Mouse (Mus musculus): ENCODE data around the gene Slc5a5. TPM values are rescaled to one million over a fixed set of nuclear protein-coding genes. Genes with fewer than 3 reads are reported as not detected.
A peak's percentile ranks its signal among the peaks of the same experiment; 100 is the strongest.

The Slc5a5 gene
- polyA plus RNA-seq, 1 experiment = not detected

GRCm38 (mm10) chr8:70885612-70886011, 6.9 kb downstream of the Slc5a5 start:
- peaks cover 16% of the 10 kb centered on the region for H3K4me1 ChIP-seq (ENCODE audit: control insufficient read depth, insufficient read depth, low read length)
- H3K27ac ChIP-seq (ENCODE audit: insufficient read depth, low read depth, low read length) = no peak overlapping the region
- no peak for TF ChIP-seq CTCF (IDR thresholded peaks at IDR 0.05; ENCODE audit: low read depth, low read length)
- no peak for TF ChIP-seq POLR2A (IDR thresholded peaks at IDR 0.05; ENCODE audit: borderline replicate concordance, low read depth, low read length)
- H3K4me3 ChIP-seq (ENCODE audit: insufficient read depth, low read length) = no peak overlapping the region

GRCm38 (mm10) chr8:70884683-70885082, 7.9 kb downstream of the Slc5a5 start:
- Histone ChIP-seq H3K27ac (ENCODE audit: insufficient read depth, low read depth, low read length) (no peak overlapping the region), H3K4me3 (ENCODE audit: insufficient read depth, low read length) (no peak overlapping the region), H3K4me1 (ENCODE audit: control insufficient read depth, insufficient read depth, low read length) (peaks cover 16% of the 10 kb centered on the region)
- TF ChIP-seq CTCF (IDR thresholded peaks at IDR 0.05; ENCODE audit: low read depth, low read length) (no peak), POLR2A (IDR thresholded peaks at IDR 0.05; ENCODE audit: borderline replicate concordance, low read depth, low read length) (no peak)

GRCm38 (mm10) chr8:70884186-70884585, 8.4 kb downstream of the Slc5a5 start:
- TF ChIP-seq CTCF (IDR thresholded peaks at IDR 0.05; ENCODE audit: low read depth, low read length) (no peak), POLR2A (IDR thresholded peaks at IDR 0.05; ENCODE audit: borderline replicate concordance, low read depth, low read length) (no peak)

GRCm38 (mm10) chr8:70880546-70880945, 12.0 kb downstream of the Slc5a5 start:
- Histone ChIP-seq H3K27ac (ENCODE audit: insufficient read depth, low read depth, low read length) (no peak overlapping the region), H3K4me3 (ENCODE audit: insufficient read depth, low read length) (no peak overlapping the region), H3K4me1 (ENCODE audit: control insufficient read depth, insufficient read depth, low read length) (peaks cover 12% of the 10 kb centered on the region)
- TF ChIP-seq CTCF (IDR thresholded peaks at IDR 0.05; ENCODE audit: low read depth, low read length) (no peak), POLR2A (IDR thresholded peaks at IDR 0.05; ENCODE audit: borderline replicate concordance, low read depth, low read length) (no peak)

More at GRCm38 (mm10) chr8:70884186-70884585, 8.4 kb downstream of the Slc5a5 start:
- no peak overlapping the region for H3K27ac ChIP-seq (ENCODE audit: insufficient read depth, low read depth, low read length)
- peaks cover 16% of the 10 kb centered on the region for H3K4me1 ChIP-seq (ENCODE audit: control insufficient read depth, insufficient read depth, low read length)
- no peak overlapping the region for H3K4me3 ChIP-seq (ENCODE audit: insufficient read depth, low read length)

GRCm38 (mm10) chr8:70880126-70880525, 12.4 kb downstream of the Slc5a5 start:
- Histone ChIP-seq H3K4me3 (ENCODE audit: insufficient read depth, low read length) (no peak overlapping the region), H3K27ac (ENCODE audit: insufficient read depth, low read depth, low read length) (no peak overlapping the region), H3K4me1 (ENCODE audit: control insufficient read depth, insufficient read depth, low read length) (peaks cover 8% of the 10 kb centered on the region)
- TF ChIP-seq CTCF (IDR thresholded peaks at IDR 0.05; ENCODE audit: low read depth, low read length) = no peak
- TF ChIP-seq POLR2A (IDR thresholded peaks at IDR 0.05; ENCODE audit: borderline replicate concordance, low read depth, low read length) = no peak

GRCm38 (mm10) chr8:70879500-70879899, 13.1 kb downstream of the Slc5a5 start:
- Histone ChIP-seq H3K4me1 (ENCODE audit: control insufficient read depth, insufficient read depth, low read length) (0 out of 2 replicates have a peak, but pooled peaks cover 3% of the 10 kb centered on the region), H3K4me3 (ENCODE audit: insufficient read depth, low read length) (no peak overlapping the region), H3K27ac (ENCODE audit: insufficient read depth, low read depth, low read length) (no peak overlapping the region)
- TF ChIP-seq CTCF (IDR thresholded peaks at IDR 0.05; ENCODE audit: low read depth, low read length) = no peak
- no peak for TF ChIP-seq POLR2A (IDR thresholded peaks at IDR 0.05; ENCODE audit: borderline replicate concordance, low read depth, low read length)

GRCm38 (mm10) chr8:70878178-70878577, 14.4 kb downstream of the Slc5a5 start:
- no peak for TF ChIP-seq POLR2A (IDR thresholded peaks at IDR 0.05; ENCODE audit: borderline replicate concordance, low read depth, low read length)
- TF ChIP-seq CTCF (IDR thresholded peaks at IDR 0.05; ENCODE audit: low read depth, low read length) = no peak
- Histone ChIP-seq H3K4me3 (ENCODE audit: insufficient read depth, low read length) (no peak overlapping the region), H3K4me1 (ENCODE audit: control insufficient read depth, insufficient read depth, low read length) (no peaks in the 10 kb centered on the region), H3K27ac (ENCODE audit: insufficient read depth, low read depth, low read length) (no peak overlapping the region)

- Histone ChIP-seq H3K4me3 (ENCODE audit: insufficient read depth, low read length) (no peak overlapping the region), H3K4me1 (ENCODE audit: control insufficient read depth, insufficient read depth, low read length) (no peaks in the 10 kb centered on the region), H3K27ac (ENCODE audit: insufficient read depth, low read depth, low read length) (no peak overlapping the region)
- no peak for TF ChIP-seq CTCF (IDR thresholded peaks at IDR 0.05; ENCODE audit: low read depth, low read length)
- TF ChIP-seq POLR2A (IDR thresholded peaks at IDR 0.05; ENCODE audit: borderline replicate concordance, low read depth, low read length) = no peak
Observed at GRCm38 (mm10) chr8:70876382-70876781, 16.2 kb downstream of the Slc5a5 start.

GRCm38 (mm10) chr8:70874441-70874840, 18.1 kb downstream of the Slc5a5 start:
- Histone ChIP-seq H3K4me1 (ENCODE audit: control insufficient read depth, insufficient read depth, low read length) (no peaks in the 10 kb centered on the region), H3K27ac (ENCODE audit: insufficient read depth, low read depth, low read length) (no peak overlapping the region), H3K4me3 (ENCODE audit: insufficient read depth, low read length) (no peak overlapping the region)
- TF ChIP-seq CTCF (IDR thresholded peaks at IDR 0.05; ENCODE audit: low read depth, low read length) (no peak), POLR2A (IDR thresholded peaks at IDR 0.05; ENCODE audit: borderline replicate concordance, low read depth, low read length) (no peak)

GRCm38 (mm10) chr8:70873364-70873985, 19.1 kb downstream of the Slc5a5 start, which contains the start of gene Ccdc124:
Gene Ccdc124, minus strand, starts transcription at chr8:70873935.
- Histone ChIP-seq H3K27ac (ENCODE audit: insufficient read depth, low read depth, low read length) (peak within 1 kb of the TSS; percentile 82), H3K4me3 (ENCODE audit: insufficient read depth, low read length) (peak within 1 kb of the TSS; percentile 61), H3K4me1 (ENCODE audit: control insufficient read depth, insufficient read depth, low read length) (peaks cover 4% of the 10 kb centered on the region)
- TF ChIP-seq POLR2A (IDR thresholded peaks at IDR 0.05; ENCODE audit: borderline replicate concordance, low read depth, low read length) (0 out of 2 replicates have a peak, but pooled peaks have one; percentile 13), CTCF (IDR thresholded peaks at IDR 0.05; ENCODE audit: low read depth, low read length) (peak; percentile 69)
